Mouse (Mus musculus) skeletal muscle tissue, postnatal 0 days (tissue): ENCODE results near the gene Cnst. TPM values are rescaled to one million over a fixed set of nuclear protein-coding genes. Genes with fewer than 3 reads are reported as not detected.

ENCODE experiments used
- polyA plus RNA-seq: library from polyadenylated mRNA; unstranded; fragments of >200 nt; fragmentation: Nextera tagmentation; extraction: Ambion mirVana; gene quantifications from 2 replicates; pipeline ENCODE4 v1.2.1, GENCODE M21; 2015

Cnst gene
- 17.1 and 17.9 TPM in 2 replicates for polyA plus RNA-seq

GRCm38 (mm10) chr1:179545768-179546550, at the start of gene Cnst, which contains the start of gene Tfb2m:
TSS of gene Cnst (plus strand) at chr1:179546370.
TSS of gene Tfb2m (minus strand) at chr1:179546267.

GRCm38 (mm10) chr1:179517713-179518465, 28.3 kb upstream of the Cnst start, which contains the start of gene Smyd3:
TSS of gene Smyd3 (minus strand) at chr1:179518041.

GRCm38 (mm10) chr1:179668013-179668805, 122.0 kb downstream of the Cnst start, which contains the start of gene Sccpdh:
TSS of gene Sccpdh (plus strand) at chr1:179668210.

Other genes starting within 250 kb of the Cnst start
- gene Smyd3, start 28.3 kb upstream of the Cnst start, polyA plus RNA-seq = 6.0 and 6.3 TPM in 2 replicates
- 32.8 and 32.9 TPM in 2 replicates for gene Tfb2m, start 103 bp upstream of the Cnst start, polyA plus RNA-seq
- gene Sccpdh, start 121.8 kb downstream of the Cnst start, polyA plus RNA-seq = 161 and 163 TPM in 2 replicates
- 0.54 and 0.72 TPM in 2 replicates for gene Kif28, start 198.9 kb downstream of the Cnst start, polyA plus RNA-seq